Mouse (Mus musculus) mammary gland, adult 2 months (tissue): ENCODE measurements around the gene Arglu1. TPM values are rescaled to one million over a fixed set of nuclear protein-coding genes. Genes with fewer than 3 reads are reported as not detected.

Experiments
- polyA plus RNA-seq: library from polyadenylated mRNA; depleted of rRNA; stranded (reverse); fragments of >200 nt; gene quantifications from 2 replicates; pipeline ENCODE4 v1.2.3, GENCODE M21; 2012; ENCODE audit warnings: low replicate concordance; rRNA removed

Arglu1 gene
- polyA plus RNA-seq: 21.1 and 47.2 TPM in 2 replicates

GRCm38 (mm10) chr8:8690146-8691092 is at the start of gene Arglu1:
Arglu1 (minus strand) TSS chr8:8690521.

GRCm38 (mm10) chr8:8661103-8661758 is 29.1 kb downstream of the Arglu1 start, which contains the start of gene Efnb2:
Efnb2 (minus strand) TSS chr8:8661242.

Other genes starting within 250 kb of the Arglu1 start
- gene Efnb2, start 29.3 kb downstream of the Arglu1 start, polyA plus RNA-seq: 22.3 and 25.3 TPM in 2 replicates